Mouse (Mus musculus) embryonic fibroblast, embryonic 13.5 days (primary cell): ENCODE results near the gene Vps26c.

Source experiments
- CTCF ChIP-seq: IDR thresholded peaks from 2 replicates; pipeline ENCODE4 v1.5.1; 2011; ENCODE audit warnings: mild to moderate bottlenecking, control low read depth, low read length, moderate library complexity, borderline replicate concordance; ENCODE audit not compliant: insufficient read depth
- POLR2A ChIP-seq: IDR thresholded peaks from 2 replicates; pipeline ENCODE4 v1.6.1; 2011; ENCODE audit warnings: low read depth, mild to moderate bottlenecking, control low read depth, low read length, moderate library complexity

DNA sequence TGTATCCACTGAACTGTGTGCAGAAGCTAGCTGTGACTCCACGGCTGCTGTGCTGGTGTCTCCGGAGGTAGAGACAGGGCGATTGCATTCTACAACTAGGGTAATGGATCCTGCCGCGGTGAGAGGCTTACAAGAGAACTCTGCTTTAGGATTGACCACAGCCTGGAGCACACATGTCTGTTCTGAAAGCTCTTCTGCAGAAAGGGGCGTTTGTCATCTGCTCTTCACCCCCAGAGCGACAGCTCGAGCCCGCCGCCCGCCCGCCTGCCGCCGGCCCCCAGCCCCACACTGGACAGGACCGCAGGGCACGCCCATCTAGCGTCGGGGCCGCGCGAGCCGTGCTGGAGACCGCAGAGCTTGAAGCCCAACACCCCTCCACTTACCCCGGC lies 681 bp downstream of the Vps26c start:
- no peak for TF ChIP-seq CTCF
- TF ChIP-seq POLR2A: no peak; the same call in 1 of the 2 replicates
